Mouse (Mus musculus) limb, embryonic 14.5 days (tissue): ENCODE data around the gene Extl1. TPM values are rescaled to one million over a fixed set of nuclear protein-coding genes. Genes with fewer than 3 reads are reported as not detected.
"Not testable (repeated sequence)": the region's sequence is repeated elsewhere in the genome, so short reads cannot be mapped to it uniquely, and the experiment has no call there.

Source experiments
- ATAC-seq: fragments of 200-750 bp; cut with Nextera tagmentation; 2 replicates; pipeline ENCODE4 v1.8.0; 2017; ENCODE audit warnings: low read depth, moderate number of reproducible peaks, moderate TSS enrichment; ENCODE audit not compliant: low FRiP score
- DNase-seq: peaks from one replicate; pipeline ENCODE4 v3.0.0-alpha.2; 2015; ENCODE audit warnings: low spot score
- H3K27ac ChIP-seq: fragments of 300-500 bp; sonication (generic); replicated peaks from 2 replicates; pipeline ENCODE4 v1.5.1; 2014; ENCODE audit warnings: low read depth, mild to moderate bottlenecking, low read length, moderate library complexity, mixed read lengths
- H3K27me3 ChIP-seq: fragments of 300-500 bp; sonication (generic); 2 replicates; pipeline ENCODE4 v1.6.1; 2014; ENCODE audit warnings: low read length, mixed read lengths; ENCODE audit not compliant: control insufficient read depth, insufficient read depth
- H3K36me3 ChIP-seq: fragments of 300-500 bp; sonication (generic); 2 replicates; pipeline ENCODE4 v1.6.1; 2014; ENCODE audit warnings: mild to moderate bottlenecking, low read length, moderate library complexity, mixed read lengths; ENCODE audit not compliant: control insufficient read depth, insufficient read depth
- H3K4me1 ChIP-seq: fragments of 300-500 bp; sonication (generic); 2 replicates; pipeline ENCODE4 v1.6.1; 2014; ENCODE audit warnings: antibody characterized with exemption, low read length, mixed read lengths; ENCODE audit not compliant: control insufficient read depth, insufficient read depth
- H3K4me2 ChIP-seq: fragments of 300-500 bp; sonication (generic); replicated peaks from 2 replicates; pipeline ENCODE4 v1.6.1; 2014; ENCODE audit warnings: low read depth, mild to moderate bottlenecking, low read length, moderate library complexity; ENCODE audit not compliant: severe bottlenecking
- H3K4me3 ChIP-seq: fragments of 300-500 bp; sonication (generic); replicated peaks from 2 replicates; pipeline ENCODE4 v1.5.1; 2014; ENCODE audit warnings: low read length
- H3K9ac ChIP-seq: fragments of 300-500 bp; sonication (generic); 2 replicates; pipeline ENCODE4 v1.6.1; 2014; ENCODE audit warnings: mild to moderate bottlenecking, low read depth, low read length, moderate library complexity; ENCODE audit not compliant: severe bottlenecking
- H3K9me3 ChIP-seq: fragments of 300-500 bp; sonication (generic); 2 replicates; pipeline ENCODE4 v1.6.1; 2016; ENCODE audit warnings: low read length; ENCODE audit not compliant: control insufficient read depth
- POLR2A ChIP-seq: fragments of 200-500 bp; IDR thresholded peaks from 2 replicates; pipeline ENCODE4 v1.8.0; 2012; ENCODE audit warnings: inconsistent platforms, mild to moderate bottlenecking, moderate library complexity, borderline replicate concordance; ENCODE audit not compliant: insufficient read depth, insufficient read length; ENCODE audit errors: extremely low read depth
- WGBS: fragments of 180-500 bp; shearing (Covaris S2); extraction: QIAGEN DNeasy Blood & Tissue Kit; methylation state at CpG from one replicate; pipeline ENCODE4 v1.1.7; 2014; 5-methylcytosine and 5-hydroxymethylcytosine counted together
- polyA plus RNA-seq, 2 experiments: library from polyadenylated mRNA; depleted of rRNA in 1 of 2; stranded (reverse) in 1 of 2; unstranded in 1 of 2; fragments of >200 nt; fragmentation: Nextera tagmentation in 1 of 2; extraction: Ambion mirVana in 1 of 2; gene quantifications; 2 replicates each; pipeline versions ENCODE4 v1.2.1 to v1.2.3; 2012 to 2014

Extl1 gene
- polyA plus RNA-seq, 2 experiments, result 7.2 to 10.0 TPM

DNA sequence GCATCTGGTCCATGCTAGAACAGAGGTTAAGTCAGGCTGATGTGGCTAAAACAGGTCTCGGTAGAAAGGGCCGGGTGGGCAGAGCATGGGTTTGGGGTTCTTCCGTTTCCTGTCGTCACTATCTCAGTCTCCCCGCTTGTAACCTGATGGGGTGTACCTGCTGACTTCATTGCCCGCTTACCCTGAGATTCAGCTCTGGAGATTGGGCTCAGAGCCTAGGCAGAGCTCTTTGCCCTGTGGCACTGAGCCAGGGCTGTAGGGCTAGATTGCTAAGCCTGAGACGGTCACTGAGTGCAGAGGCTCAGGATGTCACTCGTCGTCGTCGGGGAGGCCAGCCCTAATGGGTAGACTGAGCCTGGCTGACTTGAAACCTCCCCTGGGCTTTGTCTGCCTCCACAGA is 35.6 kb downstream of the Extl1 start:
- DNase-seq (no peak), ATAC-seq (no peak)
- no peaks in the 10 kb centered on the region for H3K36me3 ChIP-seq
- no peak overlapping the region for H3K4me3 ChIP-seq
- H3K9me3 ChIP-seq, result no peaks in the 10 kb centered on the region
- TF ChIP-seq POLR2A, result no peak
- peaks cover 13% of the 10 kb centered on the region for H3K4me1 ChIP-seq
- H3K9ac ChIP-seq, result no peak overlapping the region
- H3K4me2 ChIP-seq, result no peak overlapping the region
- H3K27me3 ChIP-seq, result peaks cover 27% of the 10 kb centered on the region
- H3K27ac ChIP-seq, result no peak overlapping the region
- 75% methylated on average over 11 of the region's 11 CpGs for WGBS

DNA sequence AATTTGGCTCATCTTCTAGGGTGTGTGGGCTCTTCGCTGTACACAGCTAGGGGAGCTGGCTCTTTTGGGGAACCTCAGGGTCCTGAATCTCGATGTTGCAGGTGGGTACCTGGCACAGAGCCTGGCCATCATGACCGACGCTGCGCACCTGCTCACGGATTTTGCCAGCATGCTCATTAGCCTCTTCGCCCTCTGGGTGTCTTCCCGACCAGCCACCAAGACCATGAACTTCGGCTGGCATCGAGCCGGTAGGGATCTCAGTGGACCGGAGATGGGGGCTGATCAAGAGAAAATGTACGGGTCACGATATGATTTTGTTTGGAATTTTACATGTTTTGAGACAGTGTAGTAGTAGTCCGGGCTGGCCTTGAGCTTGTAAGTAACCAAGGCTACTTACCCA is 37.8 kb downstream of the Extl1 start:
- Histone ChIP-seq H3K36me3 (no peaks in the 10 kb centered on the region), H3K4me3 (no peak overlapping the region), H3K4me1 (peaks cover 8% of the 10 kb centered on the region), H3K27ac (no peak overlapping the region), H3K9me3 (no peaks in the 10 kb centered on the region), H3K9ac (no peak overlapping the region), H3K27me3 (peaks cover 37% of the 10 kb centered on the region), H3K4me2 (no peak overlapping the region)
- DNase-seq (no peak), ATAC-seq (no peak)
- 91% methylated on average over 15 of the region's 15 CpGs for WGBS
- no peak for TF ChIP-seq POLR2A

GRCm38 (mm10) chr4:134344620-134345019 is 39.0 kb downstream of the Extl1 start:
- Histone ChIP-seq H3K27ac (no peak overlapping the region), H3K36me3 (no peaks in the 10 kb centered on the region), H3K9ac (no peak overlapping the region), H3K4me3 (no peak overlapping the region), H3K9me3 (no peaks in the 10 kb centered on the region), H3K4me2 (no peak overlapping the region), H3K27me3 (peaks cover 37% of the 10 kb centered on the region), H3K4me1 (peaks cover 8% of the 10 kb centered on the region)
- 48% methylated on average over 3 of the region's 3 CpGs for WGBS
- ATAC-seq (no peak), DNase-seq (no peak)
- no peak for TF ChIP-seq POLR2A

- no peak for ATAC-seq
- H3K27me3 ChIP-seq, result peaks cover 37% of the 10 kb centered on the region
- H3K9ac ChIP-seq, result peak within 1 kb of the TSS; percentile 38
- peaks cover 8% of the 10 kb centered on the region for H3K4me1 ChIP-seq
- H3K4me2 ChIP-seq, result peak within 1 kb of the TSS; percentile 47
- DNase-seq, result no peak
- peak within 1 kb of the TSS; percentile 32 for H3K4me3 ChIP-seq
- no peaks in the 10 kb centered on the region for H3K36me3 ChIP-seq
- TF ChIP-seq POLR2A, result no peak
- no peaks in the 10 kb centered on the region for H3K9me3 ChIP-seq
- WGBS, result 2% methylated on average over 51 of the region's 61 CpGs
- no peak within 1 kb of the TSS for H3K27ac ChIP-seq
These were observed 40.3 kb downstream of the Extl1 start, which contains the start of gene Slc30a2 for GRCm38 (mm10) chr4:134343071-134344031. Gene Slc30a2, plus strand, starts transcription at chr4:134343181.

- no peaks in the 10 kb centered on the region for H3K36me3 ChIP-seq
- H3K27ac ChIP-seq, result no peak overlapping the region
- 33% methylated on average over 11 of the region's 11 CpGs for WGBS
- H3K4me2 ChIP-seq, result no peak overlapping the region
- ATAC-seq (no peak), DNase-seq (no peak)
- TF ChIP-seq POLR2A, result no peak
- H3K4me3 ChIP-seq, result peak overlapping the region; percentile 32; the same call in 1 of the 2 replicates
- no peaks in the 10 kb centered on the region for H3K9me3 ChIP-seq
- H3K27me3 ChIP-seq, result peaks cover 37% of the 10 kb centered on the region
- H3K4me1 ChIP-seq, result peaks cover 8% of the 10 kb centered on the region
- no peak overlapping the region for H3K9ac ChIP-seq
These were observed 41.4 kb downstream of the Extl1 start for GRCm38 (mm10) chr4:134342213-134342779.

DNA sequence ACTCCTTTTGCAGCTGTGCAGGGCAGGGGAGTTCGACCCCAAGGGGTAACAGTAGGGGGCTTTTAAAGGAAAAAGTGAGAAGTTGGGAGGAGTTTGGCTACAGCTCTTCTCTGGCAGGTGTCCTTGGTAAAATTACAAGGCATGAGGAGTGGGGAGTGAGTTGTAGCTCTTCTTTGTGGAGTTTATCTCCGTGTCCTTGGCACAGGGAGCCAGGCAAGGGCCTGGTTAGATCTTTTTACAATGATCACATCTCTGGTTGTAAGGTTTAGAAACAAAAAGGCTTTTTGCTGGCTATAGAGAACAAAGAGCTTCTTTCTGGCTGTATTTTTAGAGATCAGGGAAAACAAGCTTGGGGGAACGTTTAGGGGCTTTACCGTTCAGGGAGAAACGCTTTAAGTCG is 42.4 kb downstream of the Extl1 start:
- ATAC-seq, H3K36me3 ChIP-seq, H3K27ac ChIP-seq, DNase-seq, H3K4me3 ChIP-seq, H3K9me3 ChIP-seq, H3K4me1 ChIP-seq, H3K9ac ChIP-seq, H3K4me2 ChIP-seq: not testable (repeated sequence)
- peaks cover 37% of the 10 kb centered on the region for H3K27me3 ChIP-seq
- WGBS, result 66% methylated on average over 6 of the region's 6 CpGs
